Mouse (Mus musculus) MEL (cell line): Measurements from ENCODE around the gene Elavl1.

Experiments
- CTCF ChIP-seq, 3 experiments: IDR thresholded peaks in 2 of 3; conservative IDR thresholded peaks in 1 of 3; 2 replicates each; pipeline ENCODE4 v1.5.1; 2011 to 2012; ENCODE audit warnings: low read length in 3 of 3, low read depth in 2 of 3, mild to moderate bottlenecking in 2 of 3, improper control_type of control experiment in 1 of 3, inconsistent platforms in 1 of 3, mixed read lengths in 1 of 3, moderate library complexity in 1 of 3; ENCODE audit not compliant: control insufficient read depth in 1 of 3, insufficient read depth in 1 of 3, poor library complexity in 1 of 3, severe bottlenecking in 1 of 3
- POLR2A ChIP-seq, 2 experiments: IDR thresholded peaks; 2 replicates each; pipeline ENCODE4 v1.6.1; 2011 to 2012; ENCODE audit warnings: low read length in 2 of 2, mild to moderate bottlenecking in 2 of 2, control low read depth in 1 of 2, improper control_type of control experiment in 1 of 2, low read depth in 1 of 2, moderate library complexity in 1 of 2; ENCODE audit not compliant: control insufficient read depth in 1 of 2, insufficient read depth in 1 of 2, poor library complexity in 1 of 2

DNA sequence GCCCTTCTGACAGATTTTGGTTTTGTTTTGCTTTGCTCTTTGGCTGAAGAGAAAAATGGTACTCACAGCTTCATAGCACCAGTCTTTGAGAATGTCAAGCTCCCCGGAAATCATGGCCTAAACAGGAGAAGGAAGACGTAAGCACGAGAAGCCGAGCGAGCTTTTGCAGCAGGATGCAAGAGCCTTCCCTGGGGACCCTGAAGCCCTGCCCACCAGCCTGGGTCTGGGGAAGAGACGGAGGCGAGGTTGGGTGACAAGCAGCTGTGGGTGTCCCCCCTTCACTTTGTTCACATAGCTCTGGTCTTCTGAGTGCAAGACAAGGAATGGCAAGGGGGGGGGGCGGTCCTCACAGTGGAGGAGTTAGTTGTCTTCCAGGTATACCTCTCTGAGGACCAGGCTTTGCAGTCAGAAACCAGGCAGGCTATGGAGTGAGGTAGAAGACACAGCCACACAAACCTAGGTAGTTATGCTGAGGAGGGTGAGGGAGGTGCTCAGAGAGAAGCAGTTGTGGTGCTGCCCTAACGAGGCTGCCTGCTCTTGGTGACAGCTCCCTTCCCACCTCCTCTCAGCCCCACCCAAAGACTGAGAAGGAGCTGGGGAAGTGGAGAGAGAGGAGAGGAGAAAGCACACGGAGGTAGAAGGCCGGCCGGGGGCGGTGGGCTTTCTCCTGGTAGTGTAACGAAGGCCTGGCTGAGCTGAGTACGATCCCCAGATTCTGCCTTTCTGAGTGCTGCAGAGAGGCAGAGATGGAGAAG lies 59.9 kb downstream of the Elavl1 start:
- TF ChIP-seq POLR2A (IDR thresholded peaks at IDR 0.05; ENCODE audit: control insufficient read depth in 1 of 2, insufficient read depth in 1 of 2, low read depth in 1 of 2, low read length in 2 of 2, poor library complexity in 1 of 2): no peak
- no peak for TF ChIP-seq CTCF (IDR thresholded peaks at IDR 0.05 in 2 of 3, conservative IDR thresholded peaks at IDR 0.05 in 1 of 3; ENCODE audit: control insufficient read depth in 1 of 3, insufficient read depth in 1 of 3, low read depth in 2 of 3, low read length in 3 of 3, poor library complexity in 1 of 3, severe bottlenecking in 1 of 3)
